Mouse (Mus musculus) thymus, postnatal 0 days (tissue): Measurements from ENCODE around the gene Mapkapk3. TPM values are rescaled to one million over a fixed set of nuclear protein-coding genes. Genes with fewer than 3 reads are reported as not detected.

ENCODE experiments used
- DNase-seq: peaks from one replicate; pipeline ENCODE4 v3.0.0-alpha.2; 2015; ENCODE audit warnings: low spot score
- polyA plus RNA-seq: library from polyadenylated mRNA; unstranded; fragments of >200 nt; fragmentation: Nextera tagmentation; extraction: Ambion mirVana; gene quantifications from 2 replicates; pipeline ENCODE4 v1.2.1, GENCODE M21; 2015

Gene Mapkapk3
- polyA plus RNA-seq, 1 experiment from 2014 or later: 22.5 TPM

DNA sequence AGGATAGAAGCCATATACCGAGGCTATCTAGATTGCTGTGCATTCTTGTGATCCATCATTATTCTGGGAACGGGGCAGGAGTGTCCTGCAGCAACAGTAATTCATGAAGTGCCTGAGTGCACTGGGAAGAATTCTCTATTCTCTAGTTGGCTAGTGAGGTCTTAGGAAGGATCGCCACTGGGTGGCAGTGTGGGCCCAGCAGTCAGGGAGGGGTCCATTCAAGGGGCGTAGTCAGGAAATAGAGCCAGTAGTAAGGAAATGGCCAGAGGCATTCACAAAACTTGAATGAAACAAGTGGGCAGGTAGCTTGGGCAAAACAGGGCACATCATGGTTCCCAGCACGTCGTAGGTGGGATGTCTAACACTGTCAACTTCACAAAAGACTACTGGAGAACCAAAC, 4.6 kb upstream of the Mapkapk3 start:
- peak; percentile 69 for DNase-seq

GRCm38 (mm10) chr9:107290897-107291296, 1.2 kb upstream of the Mapkapk3 start:
- peak; percentile 76 for DNase-seq

DNA sequence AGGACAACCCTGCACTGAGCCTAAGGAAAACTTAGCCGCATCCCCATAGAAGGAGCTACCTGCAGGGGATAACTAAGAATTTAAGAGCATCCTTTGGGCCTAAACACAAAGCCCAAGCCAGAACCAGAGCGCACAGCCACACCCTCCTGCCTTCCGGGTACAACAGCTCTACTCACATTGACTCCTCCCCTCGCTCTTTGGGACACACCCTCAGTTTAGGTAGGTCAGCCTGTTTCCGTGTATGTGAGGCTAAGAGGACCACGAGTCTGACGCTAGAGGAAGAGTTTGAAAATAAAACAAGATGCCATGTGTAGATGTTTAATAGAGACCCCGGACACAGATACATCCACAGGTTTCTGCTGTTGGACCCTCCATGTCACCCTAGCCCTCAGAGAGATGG, 966 bp downstream of the Mapkapk3 start:
- DNase-seq: peak; percentile 70

DNA sequence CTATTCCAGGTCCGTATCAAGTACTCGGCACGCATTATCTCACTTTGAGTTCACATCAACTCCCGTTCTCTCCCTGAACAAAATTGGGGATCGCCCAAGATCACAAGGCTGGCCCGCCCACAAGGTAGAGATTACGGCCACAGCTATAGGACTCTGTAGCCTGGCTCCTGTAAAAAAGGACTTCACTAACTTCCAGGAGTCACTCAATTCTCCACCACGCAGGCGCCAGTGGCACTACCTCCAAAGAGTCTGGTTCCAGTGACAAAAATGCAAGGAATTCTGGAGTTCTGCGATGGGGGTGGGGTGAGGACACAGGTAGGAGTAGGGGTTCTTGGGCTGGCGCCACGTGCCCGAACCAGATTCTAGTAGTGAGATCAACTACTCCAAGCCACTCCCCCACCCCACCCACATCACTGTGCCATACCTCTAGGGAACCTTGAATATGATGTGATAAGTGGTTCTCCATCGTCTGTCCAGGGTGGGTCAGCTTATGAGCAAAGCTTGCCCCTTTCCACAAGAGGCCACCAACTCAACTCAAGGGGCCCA, 1.5 kb downstream of the Mapkapk3 start:
- no peak for DNase-seq

GRCm38 (mm10) chr9:107287294-107287693, 2.4 kb downstream of the Mapkapk3 start:
- DNase-seq: no peak

DNA sequence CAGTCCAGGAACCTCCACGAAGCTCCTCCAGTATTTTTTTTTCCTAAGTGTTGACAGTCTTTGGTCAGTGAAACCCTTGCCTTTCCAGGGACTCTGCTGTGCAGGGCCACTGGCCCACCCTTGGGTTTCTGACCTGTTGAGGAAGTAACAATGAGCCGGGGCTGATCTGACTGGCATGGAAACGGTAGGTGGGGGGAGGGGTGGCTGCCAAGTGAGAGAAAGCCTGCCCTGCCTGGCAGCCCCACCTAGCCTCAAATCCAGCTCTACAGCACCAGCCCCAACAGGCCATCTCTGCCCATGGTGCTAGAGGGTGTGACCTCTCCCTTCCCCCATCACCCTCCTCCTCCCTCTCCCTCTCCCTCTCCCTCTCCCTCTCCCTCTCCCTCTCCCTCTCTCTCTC, 4.7 kb downstream of the Mapkapk3 start:
- no peak for DNase-seq

DNA sequence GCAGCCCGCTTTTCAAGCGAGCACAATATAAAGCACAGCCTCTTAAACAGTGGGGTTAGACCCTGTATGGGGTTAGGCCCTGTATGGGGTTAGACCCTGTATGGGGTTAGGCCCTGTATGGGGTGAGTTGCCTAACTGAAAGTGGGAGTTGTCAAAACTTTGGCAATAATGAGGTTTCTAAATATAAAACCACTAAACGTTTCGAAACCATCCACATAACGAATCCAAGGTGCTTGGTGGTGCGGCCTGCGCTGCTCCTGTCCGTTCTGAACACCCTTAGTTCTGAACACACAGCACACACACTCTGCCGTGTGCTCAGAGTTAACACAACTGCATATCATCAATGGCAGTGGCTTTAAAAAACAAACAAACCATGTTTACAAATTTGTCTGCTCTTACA, 6.7 kb downstream of the Mapkapk3 start:
- DNase-seq: no peak

DNA sequence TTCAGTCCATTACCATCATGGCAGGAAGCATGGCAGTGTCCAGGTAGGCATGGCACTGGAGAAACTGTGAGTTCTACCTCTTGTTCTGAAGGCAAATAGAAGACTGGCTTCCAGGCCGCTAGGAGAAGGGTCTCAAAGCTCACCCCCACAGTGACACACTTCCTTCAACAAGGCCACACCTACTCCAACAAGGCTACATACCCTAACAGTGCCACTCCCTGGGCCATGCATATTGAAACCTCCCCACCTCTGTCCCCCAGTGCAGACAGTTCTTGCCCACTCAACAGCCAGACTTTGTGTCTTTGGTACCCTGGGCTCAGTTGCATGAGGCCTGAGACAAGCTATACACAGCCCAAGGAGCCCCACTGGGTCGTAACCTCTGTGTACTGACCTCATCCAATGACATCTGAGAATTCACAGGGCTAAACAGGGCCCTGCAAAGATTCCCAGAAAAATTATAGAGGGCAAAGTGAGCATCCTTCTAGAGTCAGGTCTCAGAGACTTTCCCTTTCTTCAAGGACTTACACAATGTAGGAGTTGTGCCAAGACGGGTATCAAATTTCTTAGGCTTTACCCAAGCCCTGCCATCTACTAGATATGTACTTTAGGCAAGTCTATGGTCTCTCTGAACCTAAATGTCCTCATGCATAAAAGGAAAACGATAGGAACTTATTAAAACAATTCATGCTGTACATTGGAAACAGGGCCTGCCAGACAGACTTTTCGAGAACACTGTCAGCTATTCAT, 8.3 kb downstream of the Mapkapk3 start:
- no peak for DNase-seq

GRCm38 (mm10) chr9:107280322-107281027, 9.2 kb downstream of the Mapkapk3 start:
- peak; percentile 61 for DNase-seq

GRCm38 (mm10) chr9:107279378-107280321, 10.0 kb downstream of the Mapkapk3 start:
- peak; percentile 28 for DNase-seq

- no peak for DNase-seq
Measured at GRCm38 (mm10) chr9:107278527-107279377, 10.9 kb downstream of the Mapkapk3 start.

- DNase-seq: no peak
Measured at GRCm38 (mm10) chr9:107278126-107278525, 11.6 kb downstream of the Mapkapk3 start.

DNA sequence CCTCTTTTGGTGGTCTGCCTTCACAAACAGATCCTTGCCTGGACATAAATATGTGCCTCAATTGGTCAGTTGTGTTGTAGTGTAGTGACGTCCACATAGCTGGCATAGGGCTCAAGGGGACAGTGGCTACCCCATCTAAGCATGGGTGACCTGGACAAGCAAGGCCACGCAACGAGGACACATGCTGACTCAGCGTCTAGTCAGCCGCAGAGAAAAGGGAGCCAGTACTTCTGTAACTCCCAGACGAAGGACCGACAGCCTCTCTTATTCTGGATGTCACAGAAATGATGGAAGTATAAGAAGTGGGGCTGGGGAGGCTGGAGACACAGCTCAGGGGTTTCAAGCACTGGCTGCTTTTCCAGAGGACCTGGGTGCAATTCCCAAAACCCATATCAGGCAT, 12.1 kb downstream of the Mapkapk3 start:
- no peak for DNase-seq

DNA sequence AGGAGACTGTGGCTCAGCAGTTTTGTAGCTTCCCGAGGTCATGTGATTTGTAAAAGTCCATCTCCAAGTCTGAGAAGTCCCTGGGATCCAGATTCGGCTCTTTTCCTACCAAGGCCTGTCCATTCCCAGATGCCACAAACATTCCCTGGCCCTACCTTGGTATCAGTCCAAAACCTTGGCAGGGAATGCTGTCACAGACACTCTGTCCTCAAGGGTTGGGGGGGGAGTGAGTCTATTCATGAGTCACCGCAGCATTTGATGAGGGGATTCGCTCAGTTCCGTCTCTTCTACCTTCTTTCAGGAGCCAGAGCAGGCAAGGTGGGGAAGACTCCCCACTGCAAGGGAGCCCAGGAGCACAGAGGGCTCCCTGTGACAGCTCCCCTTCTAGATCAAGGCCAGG, 14.0 kb downstream of the Mapkapk3 start:
- DNase-seq: no peak

DNA sequence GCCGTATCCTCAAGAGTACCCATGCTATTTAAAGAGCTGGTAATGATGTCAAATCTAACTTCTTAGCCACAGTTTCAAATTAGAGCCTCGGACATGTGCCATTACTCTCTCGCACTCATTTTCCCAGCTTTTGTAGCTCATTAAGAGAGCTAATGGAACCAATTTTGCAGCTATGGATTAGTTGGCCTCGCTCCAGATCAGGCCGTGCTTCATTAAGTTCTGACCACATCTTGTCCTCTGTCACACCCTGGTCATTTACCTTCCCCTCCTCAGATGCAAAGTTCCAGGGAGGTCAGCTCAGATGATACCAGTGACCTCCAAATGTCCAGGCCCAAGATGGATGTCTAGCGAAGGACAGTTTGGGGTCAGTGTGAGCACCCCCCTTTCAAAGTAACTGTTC, 14.9 kb downstream of the Mapkapk3 start:
- DNase-seq: no peak

DNA sequence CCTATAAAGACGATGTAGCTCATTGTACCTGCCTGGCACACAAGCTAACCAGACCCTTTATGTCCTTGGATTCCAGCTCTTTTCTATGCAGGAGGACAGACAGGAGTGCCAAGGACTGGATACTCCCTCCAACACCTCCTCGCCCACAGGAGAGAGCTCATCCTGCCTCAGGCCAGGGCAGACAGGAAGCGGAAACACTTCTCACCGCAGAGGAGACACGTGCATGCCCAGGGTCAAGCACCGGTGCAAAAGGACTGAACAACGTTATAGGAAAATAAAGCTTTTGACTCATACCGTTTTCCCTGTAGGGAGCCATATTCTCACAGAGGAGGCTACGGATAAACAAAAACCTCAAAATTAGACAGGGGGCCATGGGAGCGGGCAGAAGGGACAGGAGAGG, 16.5 kb downstream of the Mapkapk3 start:
- no peak for DNase-seq

DNA sequence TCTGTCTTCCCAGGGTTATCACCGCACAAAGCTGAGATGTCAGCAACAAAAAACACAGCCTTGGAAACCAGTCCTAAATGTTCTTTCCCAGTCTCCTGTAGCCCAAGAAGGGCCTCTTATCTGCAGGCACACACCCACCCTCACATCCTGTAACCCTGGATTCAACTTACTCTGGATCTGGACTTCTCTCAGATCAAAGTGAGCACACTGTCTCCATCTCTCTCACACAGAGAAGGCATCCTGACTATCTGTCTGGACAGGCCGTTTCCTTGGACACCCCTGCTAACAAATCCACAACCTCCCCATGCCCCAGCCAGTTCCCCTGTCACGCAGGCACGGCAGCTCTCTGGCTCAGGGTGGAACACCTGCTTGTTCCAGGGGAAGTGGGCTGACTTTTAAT, 17.4 kb downstream of the Mapkapk3 start:
- no peak for DNase-seq

DNA sequence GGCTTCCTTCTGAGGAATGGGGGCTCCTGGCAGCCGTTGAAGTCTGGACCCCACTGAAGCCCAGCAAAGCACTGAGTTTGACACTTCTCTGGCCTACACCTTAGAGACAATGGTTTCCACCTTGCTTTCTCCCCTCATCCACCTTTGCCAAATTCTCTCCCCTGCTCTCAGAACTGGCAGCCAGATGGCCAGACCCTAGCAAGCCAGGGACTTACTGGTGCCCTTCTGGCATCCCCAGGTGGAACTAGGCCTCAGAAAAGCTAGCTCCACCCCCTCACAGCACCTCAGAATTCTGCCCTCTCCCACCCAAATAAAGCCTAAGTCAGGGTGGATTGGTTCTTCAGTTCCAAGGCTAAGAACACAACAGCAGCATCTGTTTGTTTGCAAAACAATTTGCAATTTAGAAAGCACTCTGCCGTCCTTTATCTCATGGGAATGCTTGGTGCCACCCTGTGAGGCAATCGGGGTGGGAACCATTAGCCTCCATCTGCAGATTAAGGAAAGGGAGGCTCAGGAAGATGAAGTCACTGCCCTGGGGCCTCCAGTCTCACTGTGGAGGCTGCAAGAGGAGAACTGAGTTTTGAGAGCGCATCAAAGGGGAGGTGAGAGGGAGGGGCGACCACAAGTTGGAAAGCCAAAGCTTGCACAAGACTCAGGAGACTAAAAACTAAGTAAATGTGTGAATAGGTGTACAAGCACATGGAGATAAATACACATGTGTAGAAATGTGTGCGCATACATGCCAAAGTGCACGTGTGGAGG, 18.3 kb downstream of the Mapkapk3 start:
- no peak for DNase-seq

- DNase-seq: no peak
Measured at GRCm38 (mm10) chr9:107269772-107270171, 19.9 kb downstream of the Mapkapk3 start.
